ENCODE assay signal across 12 mouse cellular contexts in the genomic region with DNA sequence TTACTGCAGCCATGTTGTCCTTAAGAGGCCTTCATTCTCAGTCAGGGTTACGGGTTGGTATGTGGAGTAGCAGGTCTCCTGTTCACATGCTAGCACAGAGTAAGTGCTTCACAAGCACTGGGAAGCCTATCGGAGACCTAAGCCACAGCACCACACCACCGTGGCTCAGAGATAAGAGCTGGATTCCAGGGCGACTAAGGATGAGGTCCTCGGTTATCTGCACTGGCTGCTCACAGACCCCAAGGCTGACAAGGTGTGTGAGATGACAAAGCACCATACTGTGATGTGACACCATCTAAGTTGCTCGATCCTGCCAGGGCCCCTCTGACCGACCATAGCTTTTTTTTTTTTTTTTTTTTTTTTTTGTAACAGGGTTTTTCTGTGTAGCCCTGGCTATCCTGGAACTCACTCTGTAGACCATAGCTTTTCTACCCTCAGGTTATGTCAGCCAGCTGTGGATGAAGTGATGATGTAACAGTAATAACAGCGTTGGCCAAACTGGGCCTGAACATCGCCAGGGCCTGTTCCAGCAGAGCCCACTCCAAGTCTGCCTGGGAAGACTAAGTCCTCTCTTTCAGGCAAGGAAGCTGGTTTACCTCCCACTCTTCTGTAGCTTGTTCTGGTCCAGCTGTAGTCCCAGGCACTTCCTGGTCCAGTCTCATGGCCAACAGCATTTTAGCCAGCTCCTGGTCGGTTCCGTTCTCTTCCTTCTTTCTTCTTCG. TPM values are rescaled to one million over a fixed set of nuclear protein-coding genes. Genes with fewer than 3 reads are reported as not detected.
DNase-seq lines count a peak whose midpoint lies in the region; ATAC-seq lines count a peak whose summit lies in the region.
"Had no signal": no experiment of that assay in that cellular context is flagged by ENCODE, and none has a peak within 500 bp of the region (broad histone marks: within the 10 kb centered on the region; RNA-seq: fewer than 3 reads in every experiment).

No protein-coding gene starts in this region.

- H3K27ac ChIP-seq in forebrain, embryonic 11.5 days (ENCODE audit: low read depth, low read length) = 0 out of 2 replicates have a peak overlapping the region, but pooled peaks have one; percentile 25
- H3K27ac ChIP-seq in forebrain, embryonic 13.5 days = no peak overlapping the region
- H3K27ac ChIP-seq: midbrain, embryonic 13.5 days; neural tube, embryonic 13.5 days had no signal

- 92% methylated on average over 12 of the region's 12 CpGs for WGBS in forebrain, embryonic 11.5 days
- WGBS in forebrain, embryonic 13.5 days = 94% methylated on average over 12 of the region's 12 CpGs

- ATAC-seq in forebrain, embryonic 11.5 days (replicated peaks; ENCODE audit: low FRiP score) = no peak
- no peak for ATAC-seq in forebrain, embryonic 13.5 days
- peak; percentile 97 for ATAC-seq in megakaryocyte progenitor cell, adult 5-6 weeks (replicated peaks; ENCODE audit: poor library complexity)
- ATAC-seq: midbrain, embryonic 13.5 days had no signal

- H3K9ac ChIP-seq in forebrain, embryonic 11.5 days (ENCODE audit: low read length) = no peak overlapping the region
- no peak overlapping the region for H3K9ac ChIP-seq in forebrain, embryonic 13.5 days
- H3K9ac ChIP-seq: midbrain, embryonic 13.5 days; neural tube, embryonic 13.5 days had no signal

- DNase-seq in forebrain, embryonic 11.5 days (ENCODE audit: low spot score) = no peak
- peak; percentile 59 for DNase-seq in spleen, adult 12 weeks (ENCODE audit: low spot score)
- DNase-seq in spleen, adult 18-20 months = no peak
- DNase-seq in frontal cortex, postnatal 10 days (ENCODE audit: low spot score in 2 of 2) = no peak
- DNase-seq in gastrocnemius, adult 8-10 months (ENCODE audit: low spot score in 2 of 2) = no peak
- no peak for DNase-seq in testis, postnatal 10 days (ENCODE audit: low spot score)
- DNase-seq: adrenal gland, postnatal 14 days; cerebellum, adult 9-10 months had no signal

- H3K27me3 ChIP-seq in forebrain, embryonic 11.5 days (ENCODE audit: control insufficient read depth, insufficient read depth, low read length) = no peaks in the 10 kb centered on the region
- H3K27me3 ChIP-seq in forebrain, embryonic 13.5 days = no peaks in the 10 kb centered on the region
- H3K27me3 ChIP-seq: midbrain, embryonic 13.5 days; neural tube, embryonic 13.5 days had no signal

- H3K4me2 ChIP-seq in forebrain, embryonic 11.5 days (ENCODE audit: low read depth, low read length, severe bottlenecking) = no peak overlapping the region
- no peak overlapping the region for H3K4me2 ChIP-seq in forebrain, embryonic 13.5 days
- H3K4me2 ChIP-seq: midbrain, embryonic 13.5 days; neural tube, embryonic 13.5 days had no signal

- no peak overlapping the region for H3K4me3 ChIP-seq in forebrain, embryonic 11.5 days (ENCODE audit: low read depth, low read length)
- H3K4me3 ChIP-seq in forebrain, embryonic 13.5 days = no peak overlapping the region
- H3K4me3 ChIP-seq: midbrain, embryonic 13.5 days; neural tube, embryonic 13.5 days had no signal

- H3K9me3 ChIP-seq in forebrain, embryonic 11.5 days (ENCODE audit: control insufficient read depth, low read length) = no peaks in the 10 kb centered on the region
- H3K9me3 ChIP-seq in forebrain, embryonic 13.5 days (replicated peaks) = no peaks in the 10 kb centered on the region
- H3K9me3 ChIP-seq: midbrain, embryonic 13.5 days; neural tube, embryonic 13.5 days had no signal

- H3K36me3 ChIP-seq in forebrain, embryonic 11.5 days (ENCODE audit: control insufficient read depth, insufficient read depth, low read length) = peaks cover 20% of the 10 kb centered on the region
- peaks cover 94% of the 10 kb centered on the region for H3K36me3 ChIP-seq in forebrain, embryonic 13.5 days (ENCODE audit: poor library complexity, severe bottlenecking)

- H3K4me1 ChIP-seq in forebrain, embryonic 11.5 days (replicated peaks; ENCODE audit: control insufficient read depth, insufficient read depth, low read length) = no peaks in the 10 kb centered on the region
- no peaks in the 10 kb centered on the region for H3K4me1 ChIP-seq in forebrain, embryonic 13.5 days
- H3K4me1 ChIP-seq: midbrain, embryonic 13.5 days; neural tube, embryonic 13.5 days had no signal

RNA-seq across cellular contexts. Expression of a gene that starts 19.3 kb away (rescaled TPM):
- polyA plus RNA-seq in forebrain, embryonic 11.5 days (2014; fragmentation: Nextera tagmentation; extraction: Ambion mirVana) = 6.0 and 7.4 TPM in 2 replicates
- polyA plus RNA-seq in forebrain, embryonic 13.5 days (2015; fragmentation: Nextera tagmentation; extraction: Ambion mirVana) = 5.6 and 6.2 TPM in 2 replicates
- total RNA-seq in megakaryocyte progenitor cell, adult 5-6 weeks (2015) = 14.9 and 18.2 TPM in 2 replicates
- 25.3 and 26.1 TPM in 2 replicates for total RNA-seq in megakaryocyte progenitor cell, adult 5-6 weeks (2017)
- total RNA-seq in gastrocnemius, adult 8-10 months (2022) = 10 to 100 TPM; 26.7 to 32.5 (median 28.5) TPM

RNA-seq across cellular contexts. Expression of a gene that starts 28.6 kb away (rescaled TPM):
- polyA plus RNA-seq in forebrain, embryonic 11.5 days (2014; fragmentation: Nextera tagmentation; extraction: Ambion mirVana) = 56.8 and 60.3 TPM in 2 replicates
- 46.7 and 50.0 TPM in 2 replicates for polyA plus RNA-seq in forebrain, embryonic 13.5 days (2015; fragmentation: Nextera tagmentation; extraction: Ambion mirVana)
- total RNA-seq in megakaryocyte progenitor cell, adult 5-6 weeks (2015) = 34.4 and 35.0 TPM in 2 replicates
- 105 and 132 TPM in 2 replicates for total RNA-seq in megakaryocyte progenitor cell, adult 5-6 weeks (2017)
- 10 to 100 TPM in 2 of 4 experiments, 1 to 10 TPM in 2; 8.0 to 12.5 (median 9.8) TPM for total RNA-seq in gastrocnemius, adult 8-10 months (2022)

RNA-seq across cellular contexts. Expression of a gene that starts 47.5 kb away (rescaled TPM):
- polyA plus RNA-seq in forebrain, embryonic 11.5 days (2014; fragmentation: Nextera tagmentation; extraction: Ambion mirVana) = 100 and 105 TPM in 2 replicates
- polyA plus RNA-seq in forebrain, embryonic 13.5 days (2015; fragmentation: Nextera tagmentation; extraction: Ambion mirVana) = 107 and 111 TPM in 2 replicates
- total RNA-seq in megakaryocyte progenitor cell, adult 5-6 weeks (2015) = 35.7 and 36.0 TPM in 2 replicates
- total RNA-seq in megakaryocyte progenitor cell, adult 5-6 weeks (2017) = 30.1 and 32.1 TPM in 2 replicates
- total RNA-seq in gastrocnemius, adult 8-10 months (2022) = 10 to 100 TPM; 33.3 to 37.3 (median 35.2) TPM
